Mouse (Mus musculus) T-helper 2 cell (primary cell): ENCODE data around the gene Mecp2.

Experiments
- in situ Hi-C: fragments of 300-600 bp; cut with MboI, MseI; formaldehyde crosslinking; loops from one replicate; pipeline ENCODE4 v1.15.1; 2025; ENCODE audit warnings: high pct_unique_total_duplicates

Mecp2 gene

DNA sequence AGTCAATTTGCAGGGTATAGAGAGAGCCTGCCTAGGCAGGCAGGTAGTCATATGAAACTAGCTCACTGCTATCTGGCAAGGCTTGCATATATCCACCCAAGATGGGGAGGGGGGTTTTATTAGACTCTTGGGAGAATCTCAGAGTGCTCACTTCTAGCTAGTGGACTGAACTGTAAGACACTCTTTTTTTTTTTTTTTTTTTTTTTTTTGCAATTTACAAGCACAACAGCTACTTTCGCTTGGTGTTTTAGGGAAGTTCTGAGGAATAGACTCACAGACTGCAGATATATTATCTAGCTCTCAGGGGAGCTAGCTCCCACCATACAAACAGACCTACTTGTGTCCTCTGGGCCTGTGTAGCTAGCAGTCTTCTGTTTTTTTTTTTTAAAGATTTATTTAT lies 120.6 kb downstream of the Mecp2 start:
- in situ Hi-C loops = no loop called here

DNA sequence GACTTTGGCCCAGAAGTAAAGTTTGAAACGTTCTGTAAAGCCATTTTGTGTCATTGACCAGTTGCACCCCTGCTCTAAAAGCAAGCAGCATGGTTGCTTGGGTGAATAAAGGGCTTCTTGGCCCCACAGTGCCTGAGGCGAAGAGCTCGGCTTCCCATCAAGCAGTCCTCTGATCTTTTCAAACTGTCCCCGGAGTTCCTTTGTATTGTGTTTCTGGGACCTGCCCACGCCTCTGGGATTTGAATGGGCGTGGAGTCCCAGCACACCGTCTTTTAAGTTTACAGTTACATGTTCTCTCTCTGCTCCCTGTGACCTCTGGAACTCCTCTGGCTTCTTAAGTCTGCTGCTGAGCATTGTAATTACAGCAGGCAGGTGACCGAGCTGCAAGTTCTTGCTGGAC lies 127.1 kb downstream of the Mecp2 start:
- in situ Hi-C loops = no loop called here

DNA sequence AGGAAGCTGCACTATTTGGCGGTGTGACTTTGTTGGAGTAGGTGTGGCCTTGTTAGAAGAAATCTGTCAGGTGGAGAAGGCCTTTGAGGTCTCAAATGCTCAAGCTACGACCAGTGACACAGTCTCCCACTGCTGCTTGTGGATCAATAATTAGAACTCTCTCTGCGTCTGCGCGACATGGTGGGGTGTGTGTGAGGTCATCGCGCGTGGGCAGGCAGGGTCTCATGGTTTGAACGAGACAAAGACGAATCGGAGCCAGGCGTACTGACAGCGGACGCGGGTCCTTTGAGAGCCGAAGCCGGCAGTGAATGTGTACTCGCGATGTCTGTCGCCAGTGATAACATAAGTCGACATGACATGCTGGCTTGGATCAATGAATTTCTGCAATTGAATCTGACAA lies 128.8 kb downstream of the Mecp2 start:
- in situ Hi-C loops = no loop called here

DNA sequence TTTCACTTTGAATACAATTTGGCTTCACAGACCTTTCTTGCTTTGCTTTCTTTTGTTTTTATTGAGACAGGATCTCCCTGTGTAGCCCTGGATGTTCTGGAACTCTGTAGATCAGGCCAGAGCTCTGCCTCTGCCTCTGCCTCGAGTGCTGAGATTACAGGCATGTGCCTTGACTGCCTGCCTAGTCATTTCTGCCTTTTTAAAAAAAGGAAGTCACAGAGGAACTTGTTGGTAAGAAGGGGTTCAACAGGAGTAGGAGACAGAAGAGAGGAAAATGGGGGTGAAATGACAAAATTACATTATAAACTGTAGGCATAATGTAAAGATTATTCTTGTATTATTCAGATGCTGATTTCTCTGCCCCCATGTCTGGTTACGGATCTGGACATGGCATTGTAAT lies 131.5 kb downstream of the Mecp2 start:
- in situ Hi-C loops = no loop called here

DNA sequence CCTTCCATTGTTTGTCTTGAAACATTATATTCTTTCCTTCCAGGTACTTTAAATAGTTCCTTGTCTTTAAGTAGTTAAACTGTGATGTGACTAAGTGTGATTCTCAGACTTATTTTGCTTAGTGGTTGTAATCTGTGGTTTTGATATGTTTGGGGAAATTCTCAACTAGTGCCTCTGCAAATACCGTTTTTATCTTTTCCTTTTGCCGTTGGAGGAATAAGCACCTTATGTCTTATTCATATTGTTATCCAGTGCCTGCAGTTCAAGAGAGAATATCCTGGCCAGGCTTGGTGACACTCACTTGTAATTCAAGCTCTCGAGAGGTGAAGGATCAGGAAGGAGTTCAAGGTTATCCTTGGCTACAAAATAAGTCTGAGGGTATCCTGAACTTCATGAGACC lies 134.1 kb downstream of the Mecp2 start:
- in situ Hi-C loops = no loop called here

DNA sequence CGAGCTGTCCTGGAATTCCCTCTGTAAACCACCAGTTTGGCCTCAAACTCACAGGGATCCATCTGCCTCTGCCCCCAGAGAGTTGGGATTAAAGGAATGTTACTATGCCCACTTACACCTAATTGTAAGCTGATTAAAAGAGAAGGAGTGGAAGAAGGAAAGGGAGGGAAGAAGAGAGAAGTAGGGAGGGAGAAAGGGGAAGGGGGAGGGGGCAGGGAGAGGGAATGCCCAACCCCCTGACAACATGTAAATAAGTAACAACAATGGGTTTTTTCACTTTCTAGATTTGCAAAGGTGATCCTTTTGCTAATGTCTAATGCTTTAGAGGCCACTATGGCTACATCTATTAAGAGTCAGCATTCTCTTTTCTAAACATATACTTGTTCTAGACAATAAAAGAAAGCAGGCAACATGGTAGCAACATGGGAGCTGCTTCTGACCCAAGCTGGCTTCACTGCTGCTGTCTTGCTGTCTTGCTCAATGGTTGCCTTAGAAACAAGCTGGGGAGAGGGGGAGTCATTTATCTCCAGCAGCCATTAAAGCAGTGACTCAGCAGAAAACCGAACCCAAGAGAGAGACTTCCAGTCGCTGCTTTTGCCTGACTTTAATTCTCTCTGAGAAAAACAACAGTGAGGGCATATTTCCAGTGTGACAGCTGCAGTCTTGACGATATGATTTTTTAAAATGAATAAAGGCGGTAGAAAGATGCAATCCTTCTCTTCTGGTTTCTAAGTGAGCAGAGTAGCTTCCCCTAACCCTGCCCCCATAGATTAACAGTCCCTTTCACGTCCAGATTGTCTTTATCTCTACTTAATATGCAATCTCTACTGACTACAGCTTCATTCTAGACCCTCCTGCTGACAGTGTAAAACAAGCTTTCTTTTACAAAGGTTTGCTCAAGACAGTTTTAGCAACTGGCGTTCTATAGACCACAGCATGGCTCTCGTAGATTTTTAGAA lies 136.0 kb downstream of the Mecp2 start:
- in situ Hi-C loops = no loop called here

DNA sequence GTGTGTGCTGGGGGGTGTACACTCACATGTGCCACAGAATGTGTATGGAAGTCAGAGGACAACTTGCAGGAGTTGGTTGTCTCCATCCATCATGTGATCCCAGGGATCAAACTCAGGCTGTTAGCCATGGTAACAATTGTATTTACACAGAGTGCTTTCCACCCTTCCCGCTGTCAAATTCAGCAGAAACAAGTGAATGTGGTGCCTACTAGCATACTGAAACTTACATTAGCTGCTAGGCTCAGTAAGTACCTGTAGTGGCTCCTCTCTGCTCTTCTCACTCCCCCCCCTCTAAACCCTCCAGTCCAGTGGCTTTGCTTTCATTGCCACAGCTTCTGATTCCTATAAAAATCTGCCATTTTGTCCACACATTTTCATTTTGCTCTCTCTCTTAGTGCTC lies 157.4 kb downstream of the Mecp2 start:
- in situ Hi-C loops = loop anchor here (5.0 kb wide), 1 partner anchor 85 kb away; no protein-coding TSS in a partner anchor
